Mouse (Mus musculus) kidney, adult 8-10 months (tissue): Measurements from ENCODE around the gene Ankrd2.
A peak's percentile ranks its signal among the peaks of the same experiment; 100 is the strongest.

Experiments
- DNase-seq, 2 experiments: peaks; one replicate each; pipeline ENCODE4 v3.0.0; 2022

The Ankrd2 gene

GRCm38 (mm10) chr19:42035456-42036248 is at the start of gene Ankrd2:
Gene Ankrd2, plus strand, starts transcription at chr19:42036000.
- peak; percentile 93 to 95 for DNase-seq

- no peak for DNase-seq
Observed at GRCm38 (mm10) chr19:41987206-41987605, 48.6 kb upstream of the Ankrd2 start.

- DNase-seq = no peak
Observed at GRCm38 (mm10) chr19:41989810-41990209, 46.0 kb upstream of the Ankrd2 start.

- DNase-seq = no peak
Observed at GRCm38 (mm10) chr19:41991926-41992477, 43.8 kb upstream of the Ankrd2 start.

- no peak for DNase-seq
Observed at GRCm38 (mm10) chr19:41992971-41993370, 42.8 kb upstream of the Ankrd2 start.

GRCm38 (mm10) chr19:41993484-41993883 is 42.3 kb upstream of the Ankrd2 start:
- peak; percentile 83 to 92 for DNase-seq

- DNase-seq = no peak
Observed at GRCm38 (mm10) chr19:41994023-41994422, 41.8 kb upstream of the Ankrd2 start.

GRCm38 (mm10) chr19:41995483-41995882 is 40.3 kb upstream of the Ankrd2 start:
- DNase-seq = no peak

GRCm38 (mm10) chr19:41997090-41997489 is 38.7 kb upstream of the Ankrd2 start:
- DNase-seq = no peak

GRCm38 (mm10) chr19:41998770-41999548 is 36.8 kb upstream of the Ankrd2 start:
- no peak for DNase-seq

- DNase-seq = no peak
Observed at GRCm38 (mm10) chr19:41999688-42000283, 36.0 kb upstream of the Ankrd2 start.

- no peak for DNase-seq
Observed at GRCm38 (mm10) chr19:42000446-42000958, 35.3 kb upstream of the Ankrd2 start.

- no peak for DNase-seq
Observed at GRCm38 (mm10) chr19:42001253-42001980, 34.4 kb upstream of the Ankrd2 start.

GRCm38 (mm10) chr19:42004258-42004657 is 31.5 kb upstream of the Ankrd2 start:
- DNase-seq = no peak

- DNase-seq = no peak
Observed at GRCm38 (mm10) chr19:42005616-42006015, 30.2 kb upstream of the Ankrd2 start.

- no peak for DNase-seq
Observed at GRCm38 (mm10) chr19:42006568-42006967, 29.2 kb upstream of the Ankrd2 start.

GRCm38 (mm10) chr19:42008586-42008985 is 27.2 kb upstream of the Ankrd2 start:
- no peak for DNase-seq

GRCm38 (mm10) chr19:42009067-42009466 is 26.7 kb upstream of the Ankrd2 start:
- DNase-seq = no peak

- no peak for DNase-seq
Observed at GRCm38 (mm10) chr19:42010436-42010835, 25.4 kb upstream of the Ankrd2 start.

- no peak for DNase-seq
Observed at GRCm38 (mm10) chr19:42011123-42011522, 24.7 kb upstream of the Ankrd2 start.

GRCm38 (mm10) chr19:42014231-42014825 is 21.5 kb upstream of the Ankrd2 start:
- no peak for DNase-seq

GRCm38 (mm10) chr19:42015001-42015400 is 20.8 kb upstream of the Ankrd2 start:
- no peak for DNase-seq
